Mouse (Mus musculus) adipocyte (in vitro differentiated cells): ENCODE data around the gene Neo1.
"Not testable (repeated sequence)": the region's sequence is repeated elsewhere in the genome, so short reads cannot be mapped to it uniquely, and the experiment has no call there.

Experiments
- DNase-seq: peaks from one replicate; pipeline ENCODE4 v3.0.0-alpha.2; 2016; ENCODE audit warnings: low spot score

Neo1 gene

GRCm38 (mm10) chr9:58989255-58989928 is 46.8 kb downstream of the Neo1 start:
- DNase-seq: no peak

- DNase-seq: peak; percentile 42
Observed at GRCm38 (mm10) chr9:58979034-58979433, 57.2 kb downstream of the Neo1 start.

DNA sequence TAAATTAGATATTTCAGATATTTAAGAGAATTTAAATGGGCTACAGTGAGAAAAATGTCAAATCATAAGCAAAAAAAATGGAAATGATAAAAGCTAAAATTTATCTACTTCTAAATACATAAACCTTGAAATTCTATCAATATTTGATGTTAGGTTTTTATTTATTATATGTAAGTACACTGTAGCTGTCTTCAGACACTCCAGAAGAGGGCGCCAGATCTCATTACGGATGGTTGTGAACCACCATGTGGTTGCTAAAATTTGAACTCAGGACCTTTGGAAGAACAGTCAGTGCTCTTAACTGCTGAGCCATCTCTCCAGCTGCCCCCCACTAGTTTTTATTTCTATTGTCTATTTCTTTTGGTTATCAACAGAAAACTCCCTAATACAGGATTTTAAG is 65.1 kb downstream of the Neo1 start:
- DNase-seq: not testable (repeated sequence)

- DNase-seq: no peak
Observed at GRCm38 (mm10) chr9:58967371-58967770, 68.9 kb downstream of the Neo1 start.

GRCm38 (mm10) chr9:58955507-58955906 is 80.7 kb downstream of the Neo1 start:
- no peak for DNase-seq

DNA sequence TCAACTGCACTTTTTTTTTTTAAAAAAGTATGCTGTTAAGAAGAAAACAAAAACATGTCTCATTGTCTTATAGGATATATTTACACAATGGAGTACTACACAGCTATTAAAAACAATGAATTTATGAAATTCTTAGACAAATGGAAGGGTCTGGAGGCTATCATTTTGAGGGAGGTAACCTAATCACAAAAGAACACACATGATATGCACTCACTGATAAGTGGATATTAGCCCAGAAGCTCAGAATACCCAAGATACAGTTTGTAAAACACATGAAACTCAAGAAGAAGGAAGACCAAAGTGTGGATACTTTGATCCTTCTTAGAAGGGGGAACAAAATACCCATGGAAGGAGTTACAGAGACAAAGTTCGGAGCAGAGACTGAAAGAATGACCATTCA is 90.3 kb downstream of the Neo1 start:
- not testable (repeated sequence) for DNase-seq

- DNase-seq: no peak
Observed at GRCm38 (mm10) chr9:58934776-58935175, 101.5 kb downstream of the Neo1 start.

GRCm38 (mm10) chr9:58928103-58928502 is 108.1 kb downstream of the Neo1 start:
- DNase-seq: no peak

- DNase-seq: peak; percentile 78
Observed at GRCm38 (mm10) chr9:58902869-58903585, 133.2 kb downstream of the Neo1 start.

- DNase-seq: no peak
Observed at GRCm38 (mm10) chr9:58899602-58900001, 136.6 kb downstream of the Neo1 start.

DNA sequence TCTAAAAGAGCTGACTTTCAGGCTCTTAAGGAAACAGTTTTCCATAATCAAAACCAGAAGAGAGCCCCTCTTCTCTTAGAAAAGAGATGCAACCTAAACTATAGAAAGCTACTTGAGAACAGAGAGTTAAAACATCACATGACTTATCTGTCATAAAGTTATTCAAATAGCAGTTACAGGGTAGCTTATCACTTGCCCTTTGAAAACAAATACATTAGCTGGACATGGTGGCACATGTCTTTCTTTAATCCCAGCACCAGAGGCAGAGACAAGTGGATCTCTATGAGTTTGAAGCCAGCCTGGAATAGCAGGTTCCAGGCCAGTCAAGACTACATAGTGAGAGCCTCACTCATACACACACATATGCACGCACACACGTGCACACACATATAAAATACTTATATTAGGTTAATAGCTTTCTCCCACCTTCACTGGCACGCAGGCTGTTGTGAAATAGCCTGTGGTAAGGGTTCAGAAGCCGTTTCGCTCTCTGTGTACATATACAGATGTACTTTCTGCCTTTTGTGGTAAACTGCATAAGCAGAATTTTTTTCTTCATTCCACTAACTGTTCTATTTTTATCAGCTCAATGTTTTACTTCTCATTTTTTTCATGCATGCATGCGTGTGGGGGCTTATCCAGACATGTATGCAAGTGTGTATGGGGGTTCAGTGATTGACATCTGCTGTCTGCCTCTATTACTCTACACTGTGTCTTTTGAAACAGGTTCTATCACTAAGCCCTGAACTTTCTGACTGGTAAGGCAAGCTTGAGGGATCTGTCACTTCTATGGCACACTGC is 144.2 kb downstream of the Neo1 start:
- no peak for DNase-seq

DNA sequence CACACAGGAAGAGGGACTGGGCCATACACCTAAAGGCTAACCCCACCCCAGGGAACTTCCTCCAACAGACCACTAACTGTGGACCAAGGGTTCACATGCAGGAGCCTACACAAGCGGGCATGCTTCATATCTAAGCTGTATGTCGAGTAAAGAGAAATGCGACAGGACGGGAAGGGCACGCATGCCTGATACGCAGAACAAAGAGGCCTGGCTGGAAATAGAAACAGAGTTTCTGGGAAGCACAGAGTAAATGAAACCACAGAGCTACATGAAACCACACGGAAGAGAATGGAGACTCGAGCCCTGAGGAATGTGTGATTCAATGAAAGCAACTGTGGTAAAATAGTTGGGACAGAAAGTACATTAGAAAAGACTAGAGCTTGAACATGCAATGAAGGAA is 145.3 kb downstream of the Neo1 start:
- no peak for DNase-seq

DNA sequence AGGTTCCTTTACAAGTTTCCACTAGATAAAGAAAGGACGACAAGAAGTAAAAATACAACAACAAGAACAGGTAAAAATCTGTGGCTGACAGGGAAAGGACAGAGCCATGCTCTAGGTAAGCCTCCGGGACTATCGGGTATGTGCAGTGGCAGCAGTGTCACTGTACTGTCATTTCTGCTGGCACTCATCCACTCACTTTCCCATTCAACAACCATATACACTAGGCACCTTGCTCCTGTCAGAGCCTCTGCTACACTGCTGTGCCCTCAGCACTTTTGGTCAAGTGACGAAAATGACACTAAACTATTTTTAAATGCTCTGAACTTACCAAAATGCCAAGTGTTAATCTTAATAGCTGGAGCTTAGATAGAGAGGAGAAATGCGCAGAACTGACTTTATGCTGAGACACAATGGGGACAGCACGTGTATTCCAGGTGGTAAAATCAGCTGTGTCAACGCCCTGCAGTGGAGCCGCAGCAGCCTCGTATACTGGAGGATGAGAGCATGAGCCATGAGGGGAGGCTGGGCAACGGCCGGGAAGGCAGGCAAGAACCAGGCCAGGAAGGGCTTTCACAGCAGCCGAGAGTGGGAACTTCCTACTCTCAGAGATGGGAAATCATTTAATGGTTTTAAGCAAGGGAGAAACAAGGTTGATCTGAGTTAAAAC is 146.3 kb downstream of the Neo1 start:
- no peak for DNase-seq

GRCm38 (mm10) chr9:58882686-58883085 is 153.6 kb downstream of the Neo1 start:
- peak; percentile 15 for DNase-seq

- no peak for DNase-seq
Observed at GRCm38 (mm10) chr9:58879836-58880235, 156.4 kb downstream of the Neo1 start.

DNA sequence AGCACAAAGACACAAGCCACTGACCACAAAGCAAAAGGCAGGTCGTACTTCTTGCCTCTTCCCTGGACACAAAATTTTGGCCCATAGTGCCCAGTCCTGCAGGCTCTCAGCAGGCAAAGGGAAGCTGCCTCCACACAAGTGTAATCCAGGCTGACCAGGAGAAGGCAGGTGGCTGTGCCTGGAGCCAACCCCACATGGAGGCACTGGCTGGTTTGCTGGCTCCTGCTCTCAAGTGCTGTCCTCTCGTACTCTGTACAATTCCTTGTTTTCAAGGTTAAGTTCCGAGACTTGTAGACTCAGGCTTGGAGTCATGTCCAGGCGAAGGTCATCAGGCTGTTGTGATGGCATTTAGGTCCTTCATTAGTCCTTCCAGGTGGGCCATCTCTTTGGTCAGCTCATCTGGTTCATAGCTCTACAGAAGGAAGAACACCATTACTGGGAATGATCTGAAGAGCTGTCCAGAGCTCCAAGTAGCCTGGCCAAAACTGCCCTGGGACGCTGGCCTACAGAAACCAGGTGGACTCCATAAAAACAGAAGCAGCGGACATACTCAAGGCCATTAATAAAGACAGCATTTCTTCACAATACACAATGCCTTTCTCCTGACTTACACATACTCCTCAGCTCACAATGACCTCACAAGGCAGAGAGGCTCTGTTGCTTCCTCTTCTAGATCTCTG is 159.2 kb downstream of the Neo1 start:
- DNase-seq: no peak

DNA sequence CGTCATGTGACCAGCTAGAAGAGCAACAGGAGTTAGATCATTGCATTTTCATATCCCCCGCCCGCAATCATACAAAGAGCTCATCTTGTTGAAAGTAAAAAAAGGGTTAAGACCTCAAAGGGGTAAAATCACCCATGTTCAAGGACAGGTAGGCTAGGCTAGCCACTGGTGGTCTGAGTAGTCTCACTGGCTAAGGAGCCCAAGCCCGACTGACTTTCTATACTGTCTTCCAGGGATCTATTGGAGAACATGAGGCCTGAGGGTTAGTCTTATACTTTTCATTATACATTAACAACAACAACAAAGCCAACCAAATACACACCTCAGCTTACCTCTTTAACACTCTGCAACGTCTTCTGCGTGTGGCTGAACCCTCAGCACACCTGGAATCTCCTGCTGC is 160.8 kb downstream of the Neo1 start:
- no peak for DNase-seq

GRCm38 (mm10) chr9:58874354-58874753 is 161.9 kb downstream of the Neo1 start:
- DNase-seq: no peak

DNA sequence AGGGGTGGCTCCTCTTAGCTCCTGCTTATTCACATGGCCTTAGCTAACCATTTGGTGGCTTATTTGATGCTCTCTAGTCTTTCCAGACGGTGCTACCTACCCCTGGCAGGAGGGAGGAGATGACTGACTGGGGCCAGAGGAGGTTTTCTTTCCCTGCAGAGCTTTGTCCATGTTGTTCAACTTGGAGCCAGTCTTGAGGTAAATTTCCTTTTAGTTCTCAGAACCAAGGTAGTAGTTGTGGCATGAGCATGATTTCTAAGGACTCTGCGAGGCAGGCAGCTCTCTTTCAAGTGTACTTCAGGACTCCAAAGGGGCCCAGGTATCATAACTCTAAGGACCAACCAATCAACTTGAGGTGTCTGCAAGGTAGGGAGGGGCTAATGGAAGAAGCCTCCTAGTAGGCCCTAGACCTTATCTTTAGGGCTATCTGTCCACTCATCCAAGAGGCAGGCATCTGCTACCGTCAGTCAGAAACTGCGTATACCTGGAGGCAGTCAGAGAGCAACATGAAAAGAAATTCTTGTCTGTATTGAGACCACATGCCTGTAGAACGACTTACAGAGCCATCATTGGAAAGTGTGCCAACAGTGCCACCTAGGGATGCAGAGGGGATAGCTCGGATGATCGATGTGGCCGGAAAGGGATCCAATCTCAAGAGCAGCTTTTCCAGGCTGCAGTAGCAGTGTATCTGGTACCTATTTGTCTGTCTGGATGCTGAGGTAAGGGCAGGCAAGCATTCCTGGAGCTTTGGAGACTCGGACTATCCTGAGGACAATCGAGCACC is 162.5 kb downstream of the Neo1 start:
- DNase-seq: peak; percentile 70

- DNase-seq: no peak
Observed at GRCm38 (mm10) chr9:58871141-58871540, 165.1 kb downstream of the Neo1 start.

GRCm38 (mm10) chr9:58863826-58864225 is 172.4 kb downstream of the Neo1 start:
- DNase-seq: no peak
